Mouse (Mus musculus): Measurements from ENCODE around the gene Foxp1. TPM values are rescaled to one million over a fixed set of nuclear protein-coding genes. Genes with fewer than 3 reads are reported as not detected.
A peak's percentile ranks its signal among the peaks of the same experiment; 100 is the strongest.

Foxp1 gene
- polyA plus RNA-seq, 1 experiment from 2014 or later: 91.9 TPM

- no peaks in the 10 kb centered on the region for H3K27me3 ChIP-seq (ENCODE audit: control insufficient read depth, insufficient read depth, low read length)
- ATAC-seq (ENCODE audit: low FRiP score) (no peak), DNase-seq (ENCODE audit: low spot score) (no peak)
- peaks cover 7% of the 10 kb centered on the region; the same call in 1 of the 2 replicates for H3K4me1 ChIP-seq (replicated peaks; ENCODE audit: control insufficient read depth, insufficient read depth, low read length)
- H3K9me3 ChIP-seq (ENCODE audit: control insufficient read depth, low read length): no peaks in the 10 kb centered on the region
- H3K9ac ChIP-seq (ENCODE audit: low read depth, low read length): no peak overlapping the region
- H3K4me3 ChIP-seq (ENCODE audit: low read depth, low read length): no peak overlapping the region
- no peak overlapping the region for H3K4me2 ChIP-seq (replicated peaks; ENCODE audit: low read depth, low read length)
- no peaks in the 10 kb centered on the region for H3K36me3 ChIP-seq (ENCODE audit: control insufficient read depth, insufficient read depth, low read length)
- H3K27ac ChIP-seq (ENCODE audit: low read depth, low read length): no peak overlapping the region
- WGBS: 84% methylated on average over 35 of the region's 35 CpGs
Observed at GRCm38 (mm10) chr6:98998971-98999932, 523.3 kb downstream of the Foxp1 start.

GRCm38 (mm10) chr6:98997742-98998141, 524.8 kb downstream of the Foxp1 start:
- Histone ChIP-seq H3K9me3 (ENCODE audit: control insufficient read depth, low read length) (no peaks in the 10 kb centered on the region), H3K4me1 (replicated peaks; ENCODE audit: control insufficient read depth, insufficient read depth, low read length) (peaks cover 9% of the 10 kb centered on the region; the same call in 1 of the 2 replicates), H3K27me3 (ENCODE audit: control insufficient read depth, insufficient read depth, low read length) (no peaks in the 10 kb centered on the region), H3K36me3 (ENCODE audit: control insufficient read depth, insufficient read depth, low read length) (no peaks in the 10 kb centered on the region), H3K4me2 (replicated peaks; ENCODE audit: low read depth, low read length) (no peak overlapping the region), H3K9ac (ENCODE audit: low read depth, low read length) (no peak overlapping the region), H3K27ac (ENCODE audit: low read depth, low read length) (no peak overlapping the region), H3K4me3 (ENCODE audit: low read depth, low read length) (no peak overlapping the region)
- DNase-seq (ENCODE audit: low spot score) (no peak), ATAC-seq (ENCODE audit: low FRiP score) (no peak)
- 90% methylated on average over 9 of the region's 9 CpGs for WGBS

DNA sequence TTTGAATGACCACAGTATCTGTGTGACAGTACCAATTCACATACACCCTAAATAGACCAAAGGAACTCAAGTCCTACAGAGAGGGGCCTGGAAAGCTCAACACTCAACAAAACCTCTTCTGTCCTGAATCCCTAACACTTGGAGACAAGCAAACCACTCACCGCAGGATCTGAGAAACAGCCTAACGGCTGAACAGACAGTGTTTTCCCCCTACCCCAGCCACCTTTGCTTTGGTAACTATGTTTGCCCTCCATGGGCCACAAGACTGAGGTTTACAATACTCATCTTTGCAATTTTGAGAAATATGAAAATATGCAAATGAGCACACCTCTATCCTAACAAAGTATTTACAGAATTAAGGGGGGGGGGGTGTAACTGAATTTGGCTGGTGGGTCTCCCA, 525.7 kb downstream of the Foxp1 start:
- DNase-seq (ENCODE audit: low spot score) (no peak), ATAC-seq (ENCODE audit: low FRiP score) (no peak)
- Histone ChIP-seq H3K27ac (ENCODE audit: low read depth, low read length) (no peak overlapping the region), H3K4me1 (replicated peaks; ENCODE audit: control insufficient read depth, insufficient read depth, low read length) (peaks cover 9% of the 10 kb centered on the region; the same call in 1 of the 2 replicates), H3K9me3 (ENCODE audit: control insufficient read depth, low read length) (no peaks in the 10 kb centered on the region), H3K27me3 (ENCODE audit: control insufficient read depth, insufficient read depth, low read length) (no peaks in the 10 kb centered on the region), H3K4me2 (replicated peaks; ENCODE audit: low read depth, low read length) (no peak overlapping the region), H3K9ac (ENCODE audit: low read depth, low read length) (no peak overlapping the region), H3K4me3 (ENCODE audit: low read depth, low read length) (no peak overlapping the region), H3K36me3 (ENCODE audit: control insufficient read depth, insufficient read depth, low read length) (no peaks in the 10 kb centered on the region)
- 91% methylated on average over 2 of the region's 2 CpGs for WGBS

- H3K27ac ChIP-seq (ENCODE audit: low read depth, low read length): no peak overlapping the region
- H3K36me3 ChIP-seq (ENCODE audit: control insufficient read depth, insufficient read depth, low read length): no peaks in the 10 kb centered on the region
- ATAC-seq (ENCODE audit: low FRiP score) (no peak), DNase-seq (ENCODE audit: low spot score) (no peak)
- no peaks in the 10 kb centered on the region for H3K9me3 ChIP-seq (ENCODE audit: control insufficient read depth, low read length)
- peaks cover 9% of the 10 kb centered on the region; the same call in 1 of the 2 replicates for H3K4me1 ChIP-seq (replicated peaks; ENCODE audit: control insufficient read depth, insufficient read depth, low read length)
- H3K4me2 ChIP-seq (replicated peaks; ENCODE audit: low read depth, low read length): no peak overlapping the region
- no peak overlapping the region for H3K9ac ChIP-seq (ENCODE audit: low read depth, low read length)
- WGBS: 81% methylated on average over 1 of the region's 1 CpGs
- no peak overlapping the region for H3K4me3 ChIP-seq (ENCODE audit: low read depth, low read length)
- no peaks in the 10 kb centered on the region for H3K27me3 ChIP-seq (ENCODE audit: control insufficient read depth, insufficient read depth, low read length)
Observed at GRCm38 (mm10) chr6:98996346-98996745, 526.2 kb downstream of the Foxp1 start.

GRCm38 (mm10) chr6:98995681-98996080, 526.8 kb downstream of the Foxp1 start:
- H3K9ac ChIP-seq (ENCODE audit: low read depth, low read length): no peak overlapping the region
- ATAC-seq (ENCODE audit: low FRiP score): no peak
- no peak for DNase-seq (ENCODE audit: low spot score)

DNA sequence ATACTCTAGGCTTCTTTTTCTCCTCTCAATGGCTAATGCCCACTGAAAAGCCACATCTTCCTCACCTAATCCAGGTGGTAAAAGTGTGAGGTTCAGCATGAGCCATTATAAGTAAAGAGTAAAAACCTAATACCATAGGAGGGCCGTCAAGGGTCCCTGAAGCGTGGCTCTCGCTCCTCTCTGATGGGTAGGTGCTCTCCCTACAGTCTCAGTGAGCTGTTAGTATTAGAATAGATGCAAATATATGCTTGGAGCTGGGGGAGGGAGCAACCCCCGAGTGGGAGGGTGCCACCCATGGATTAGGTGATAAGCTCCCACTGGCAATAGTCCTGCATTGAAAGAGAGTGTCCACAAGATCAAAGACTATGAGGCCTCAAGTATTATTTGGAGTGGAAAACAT, 527.6 kb downstream of the Foxp1 start:
- Histone ChIP-seq H3K4me1 (replicated peaks; ENCODE audit: control insufficient read depth, insufficient read depth, low read length) (peaks cover 9% of the 10 kb centered on the region; the same call in 1 of the 2 replicates), H3K27ac (ENCODE audit: low read depth, low read length) (peak overlapping the region; percentile 64), H3K4me2 (replicated peaks; ENCODE audit: low read depth, low read length) (no peak overlapping the region), H3K36me3 (ENCODE audit: control insufficient read depth, insufficient read depth, low read length) (no peaks in the 10 kb centered on the region), H3K4me3 (ENCODE audit: low read depth, low read length) (no peak overlapping the region), H3K9me3 (ENCODE audit: control insufficient read depth, low read length) (no peaks in the 10 kb centered on the region), H3K9ac (ENCODE audit: low read depth, low read length) (no peak overlapping the region), H3K27me3 (ENCODE audit: control insufficient read depth, insufficient read depth, low read length) (no peaks in the 10 kb centered on the region)
- ATAC-seq (ENCODE audit: low FRiP score) (no peak), DNase-seq (ENCODE audit: low spot score) (no peak)
- 86% methylated on average over 4 of the region's 4 CpGs for WGBS

More at GRCm38 (mm10) chr6:98995681-98996080, 526.8 kb downstream of the Foxp1 start:
- Histone ChIP-seq H3K4me2 (replicated peaks; ENCODE audit: low read depth, low read length) (no peak overlapping the region), H3K4me1 (replicated peaks; ENCODE audit: control insufficient read depth, insufficient read depth, low read length) (peaks cover 9% of the 10 kb centered on the region; the same call in 1 of the 2 replicates), H3K27me3 (ENCODE audit: control insufficient read depth, insufficient read depth, low read length) (no peaks in the 10 kb centered on the region), H3K4me3 (ENCODE audit: low read depth, low read length) (no peak overlapping the region), H3K27ac (ENCODE audit: low read depth, low read length) (no peak overlapping the region), H3K9me3 (ENCODE audit: control insufficient read depth, low read length) (no peaks in the 10 kb centered on the region), H3K36me3 (ENCODE audit: control insufficient read depth, insufficient read depth, low read length) (no peaks in the 10 kb centered on the region)
- 88% methylated on average over 4 of the region's 4 CpGs for WGBS

GRCm38 (mm10) chr6:98994104-98994787, 528.3 kb downstream of the Foxp1 start:
- H3K4me1 ChIP-seq (replicated peaks; ENCODE audit: control insufficient read depth, insufficient read depth, low read length): peaks cover 9% of the 10 kb centered on the region; the same call in 1 of the 2 replicates
- H3K9ac ChIP-seq (ENCODE audit: low read depth, low read length): no peak overlapping the region
- WGBS: 42% methylated on average over 21 of the region's 21 CpGs
- H3K4me2 ChIP-seq (replicated peaks; ENCODE audit: low read depth, low read length): no peak overlapping the region
- H3K36me3 ChIP-seq (ENCODE audit: control insufficient read depth, insufficient read depth, low read length): no peaks in the 10 kb centered on the region
- DNase-seq (ENCODE audit: low spot score): peak; percentile 58
- no peaks in the 10 kb centered on the region for H3K27me3 ChIP-seq (ENCODE audit: control insufficient read depth, insufficient read depth, low read length)
- peak overlapping the region; percentile 64 for H3K27ac ChIP-seq (ENCODE audit: low read depth, low read length)
- peak; percentile 92 for ATAC-seq (ENCODE audit: low FRiP score)
- H3K9me3 ChIP-seq (ENCODE audit: control insufficient read depth, low read length): no peaks in the 10 kb centered on the region
- H3K4me3 ChIP-seq (ENCODE audit: low read depth, low read length): no peak overlapping the region

DNA sequence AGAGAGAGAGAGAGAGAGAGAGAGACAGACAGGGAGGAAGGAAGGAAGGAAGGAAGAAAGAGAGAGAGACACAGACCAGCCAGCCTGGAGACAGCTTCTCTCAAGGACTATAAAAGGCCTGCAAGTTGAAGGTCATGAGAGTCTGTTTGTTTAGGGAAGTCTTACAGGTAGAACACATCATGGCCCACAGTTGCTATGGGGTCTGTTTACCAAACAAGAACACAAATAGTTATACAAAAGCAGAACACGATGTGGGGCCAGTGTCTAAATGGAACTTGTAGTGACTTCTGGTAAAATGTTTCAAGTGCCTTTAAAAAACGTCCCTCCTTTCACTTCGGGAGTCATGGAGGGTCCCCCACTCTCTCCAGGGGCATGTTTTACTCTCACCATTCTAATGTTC, 529.3 kb downstream of the Foxp1 start:
- no peaks in the 10 kb centered on the region for H3K36me3 ChIP-seq (ENCODE audit: control insufficient read depth, insufficient read depth, low read length)
- H3K27ac ChIP-seq (ENCODE audit: low read depth, low read length): no peak overlapping the region
- ATAC-seq (ENCODE audit: low FRiP score): no peak
- H3K27me3 ChIP-seq (ENCODE audit: control insufficient read depth, insufficient read depth, low read length): no peaks in the 10 kb centered on the region
- H3K4me3 ChIP-seq (ENCODE audit: low read depth, low read length): no peak overlapping the region
- DNase-seq (ENCODE audit: low spot score): no peak
- H3K9me3 ChIP-seq (ENCODE audit: control insufficient read depth, low read length): no peaks in the 10 kb centered on the region
- no peak overlapping the region for H3K4me2 ChIP-seq (replicated peaks; ENCODE audit: low read depth, low read length)
- no peak overlapping the region for H3K9ac ChIP-seq (ENCODE audit: low read depth, low read length)
- WGBS: 67% methylated on average over 3 of the region's 3 CpGs
- H3K4me1 ChIP-seq (replicated peaks; ENCODE audit: control insufficient read depth, insufficient read depth, low read length): peaks cover 9% of the 10 kb centered on the region; the same call in 1 of the 2 replicates

Measured in hindbrain, embryonic 11.5 days (tissue).